Mouse (Mus musculus): ENCODE data around the gene Adam8. TPM values are rescaled to one million over a fixed set of nuclear protein-coding genes. Genes with fewer than 3 reads are reported as not detected.

Adam8 gene
- polyA plus RNA-seq, 1 experiment from 2014 or later = 2.7 TPM

- 79% methylated on average over 5 of the region's 5 CpGs for WGBS
- Histone ChIP-seq H3K27me3 (ENCODE audit: control insufficient read depth, insufficient read depth, low read length) (no peaks in the 10 kb centered on the region), H3K4me1 (replicated peaks; ENCODE audit: control insufficient read depth, insufficient read depth, low read length) (no peaks in the 10 kb centered on the region), H3K4me3 (replicated peaks; ENCODE audit: low read length) (no peak overlapping the region), H3K4me2 (replicated peaks) (no peak overlapping the region), H3K36me3 (replicated peaks; ENCODE audit: control insufficient read depth, insufficient read depth) (no peaks in the 10 kb centered on the region), H3K9ac (no peak overlapping the region), H3K27ac (no peak overlapping the region), H3K9me3 (ENCODE audit: control insufficient read depth, low read length) (no peaks in the 10 kb centered on the region)
- DNase-seq (ENCODE audit: low spot score) (no peak), ATAC-seq (ENCODE audit: low FRiP score) (no peak)
These were observed 21.4 kb downstream of the Adam8 start for GRCm38 (mm10) chr7:139970979-139971378.

- no peaks in the 10 kb centered on the region for H3K4me1 ChIP-seq (replicated peaks; ENCODE audit: control insufficient read depth, insufficient read depth, low read length)
- no peak for ATAC-seq (ENCODE audit: low FRiP score)
- DNase-seq (ENCODE audit: low spot score) = no peak
- no peaks in the 10 kb centered on the region for H3K36me3 ChIP-seq (replicated peaks; ENCODE audit: control insufficient read depth, insufficient read depth)
- no peak overlapping the region for H3K4me3 ChIP-seq (replicated peaks; ENCODE audit: low read length)
- 82% methylated on average over 10 of the region's 10 CpGs for WGBS
- no peak overlapping the region for H3K9ac ChIP-seq
- no peaks in the 10 kb centered on the region for H3K9me3 ChIP-seq (ENCODE audit: control insufficient read depth, low read length)
- H3K27ac ChIP-seq = no peak overlapping the region
- no peak overlapping the region for H3K4me2 ChIP-seq (replicated peaks)
- no peaks in the 10 kb centered on the region for H3K27me3 ChIP-seq (ENCODE audit: control insufficient read depth, insufficient read depth, low read length)
These were observed 22.0 kb downstream of the Adam8 start for GRCm38 (mm10) chr7:139970216-139970919.

GRCm38 (mm10) chr7:139969348-139970130 lies 22.8 kb downstream of the Adam8 start:
- peak; percentile 64; the same call in 1 of the 2 replicates for ATAC-seq (ENCODE audit: low FRiP score)

GRCm38 (mm10) chr7:139968428-139968827 lies 23.9 kb downstream of the Adam8 start:
- ATAC-seq (ENCODE audit: low FRiP score) = no peak
- Histone ChIP-seq H3K36me3 (replicated peaks; ENCODE audit: control insufficient read depth, insufficient read depth) (no peaks in the 10 kb centered on the region), H3K4me1 (replicated peaks; ENCODE audit: control insufficient read depth, insufficient read depth, low read length) (no peaks in the 10 kb centered on the region), H3K4me3 (replicated peaks; ENCODE audit: low read length) (no peak overlapping the region), H3K9ac (no peak overlapping the region), H3K27me3 (ENCODE audit: control insufficient read depth, insufficient read depth, low read length) (no peaks in the 10 kb centered on the region), H3K4me2 (replicated peaks) (no peak overlapping the region), H3K27ac (no peak overlapping the region), H3K9me3 (ENCODE audit: control insufficient read depth, low read length) (no peaks in the 10 kb centered on the region)
- 44% methylated on average over 5 of the region's 5 CpGs for WGBS
- no peak for DNase-seq (ENCODE audit: low spot score)

More at GRCm38 (mm10) chr7:139969348-139970130, 22.8 kb downstream of the Adam8 start:
- Histone ChIP-seq H3K27ac (no peak overlapping the region), H3K4me2 (replicated peaks) (no peak overlapping the region), H3K4me1 (replicated peaks; ENCODE audit: control insufficient read depth, insufficient read depth, low read length) (no peaks in the 10 kb centered on the region), H3K27me3 (ENCODE audit: control insufficient read depth, insufficient read depth, low read length) (no peaks in the 10 kb centered on the region), H3K9ac (no peak overlapping the region), H3K9me3 (ENCODE audit: control insufficient read depth, low read length) (no peaks in the 10 kb centered on the region), H3K4me3 (replicated peaks; ENCODE audit: low read length) (no peak overlapping the region), H3K36me3 (replicated peaks; ENCODE audit: control insufficient read depth, insufficient read depth) (no peaks in the 10 kb centered on the region)
- WGBS = 35% methylated on average over 10 of the region's 10 CpGs
- peak; percentile 86 for DNase-seq (ENCODE audit: low spot score)

- 13% methylated on average over 4 of the region's 4 CpGs for WGBS
- Histone ChIP-seq H3K27ac (no peak overlapping the region), H3K9ac (no peak overlapping the region), H3K4me1 (replicated peaks; ENCODE audit: control insufficient read depth, insufficient read depth, low read length) (no peaks in the 10 kb centered on the region), H3K4me2 (replicated peaks) (no peak overlapping the region), H3K36me3 (replicated peaks; ENCODE audit: control insufficient read depth, insufficient read depth) (no peaks in the 10 kb centered on the region), H3K4me3 (replicated peaks; ENCODE audit: low read length) (no peak overlapping the region), H3K27me3 (ENCODE audit: control insufficient read depth, insufficient read depth, low read length) (no peaks in the 10 kb centered on the region), H3K9me3 (ENCODE audit: control insufficient read depth, low read length) (no peaks in the 10 kb centered on the region)
- DNase-seq (ENCODE audit: low spot score) = no peak
- no peak for ATAC-seq (ENCODE audit: low FRiP score)
These were observed 25.2 kb downstream of the Adam8 start for GRCm38 (mm10) chr7:139967175-139967574.

GRCm38 (mm10) chr7:139963814-139964213 lies 28.5 kb downstream of the Adam8 start:
- Histone ChIP-seq H3K4me3 (replicated peaks; ENCODE audit: low read length) (no peak overlapping the region), H3K27me3 (ENCODE audit: control insufficient read depth, insufficient read depth, low read length) (no peaks in the 10 kb centered on the region), H3K4me2 (replicated peaks) (no peak overlapping the region), H3K9ac (no peak overlapping the region), H3K9me3 (ENCODE audit: control insufficient read depth, low read length) (no peaks in the 10 kb centered on the region), H3K36me3 (replicated peaks; ENCODE audit: control insufficient read depth, insufficient read depth) (no peaks in the 10 kb centered on the region), H3K27ac (no peak overlapping the region), H3K4me1 (replicated peaks; ENCODE audit: control insufficient read depth, insufficient read depth, low read length) (no peaks in the 10 kb centered on the region)
- WGBS = 56% methylated on average over 4 of the region's 4 CpGs
- DNase-seq (ENCODE audit: low spot score) (no peak), ATAC-seq (ENCODE audit: low FRiP score) (no peak)

- no peak for ATAC-seq (ENCODE audit: low FRiP score)
- H3K27ac ChIP-seq = no peak overlapping the region
- no peaks in the 10 kb centered on the region for H3K9me3 ChIP-seq (ENCODE audit: control insufficient read depth, low read length)
- H3K4me1 ChIP-seq (replicated peaks; ENCODE audit: control insufficient read depth, insufficient read depth, low read length) = peaks cover 3% of the 10 kb centered on the region; the same call in 1 of the 2 replicates
- no peak for DNase-seq (ENCODE audit: low spot score)
- H3K36me3 ChIP-seq (replicated peaks; ENCODE audit: control insufficient read depth, insufficient read depth) = no peaks in the 10 kb centered on the region
- H3K27me3 ChIP-seq (ENCODE audit: control insufficient read depth, insufficient read depth, low read length) = no peaks in the 10 kb centered on the region
- WGBS = 89% methylated on average over 10 of the region's 10 CpGs
- H3K4me2 ChIP-seq (replicated peaks) = no peak overlapping the region
- no peak overlapping the region for H3K9ac ChIP-seq
- no peak overlapping the region for H3K4me3 ChIP-seq (replicated peaks; ENCODE audit: low read length)
These were observed 31.2 kb downstream of the Adam8 start for GRCm38 (mm10) chr7:139961141-139961540.

GRCm38 (mm10) chr7:139957958-139958357 lies 34.4 kb downstream of the Adam8 start:
- no peaks in the 10 kb centered on the region for H3K9me3 ChIP-seq (ENCODE audit: control insufficient read depth, low read length)
- no peak overlapping the region for H3K4me3 ChIP-seq (replicated peaks; ENCODE audit: low read length)
- no peak overlapping the region; the same call in 1 of the 2 replicates for H3K9ac ChIP-seq
- no peak overlapping the region for H3K4me2 ChIP-seq (replicated peaks)
- ATAC-seq (ENCODE audit: low FRiP score) = peak; percentile 49
- DNase-seq (ENCODE audit: low spot score) = no peak
- H3K27ac ChIP-seq = no peak overlapping the region
- no peaks in the 10 kb centered on the region for H3K36me3 ChIP-seq (replicated peaks; ENCODE audit: control insufficient read depth, insufficient read depth)
- H3K4me1 ChIP-seq (replicated peaks; ENCODE audit: control insufficient read depth, insufficient read depth, low read length) = peaks cover 3% of the 10 kb centered on the region; the same call in 1 of the 2 replicates
- 0 out of 2 replicates have a peak, but pooled peaks cover 6% of the 10 kb centered on the region for H3K27me3 ChIP-seq (ENCODE audit: control insufficient read depth, insufficient read depth, low read length)
- 29% methylated on average over 11 of the region's 11 CpGs for WGBS

GRCm38 (mm10) chr7:139957437-139957836 lies 34.9 kb downstream of the Adam8 start:
- Histone ChIP-seq H3K27ac (no peak overlapping the region), H3K4me1 (replicated peaks; ENCODE audit: control insufficient read depth, insufficient read depth, low read length) (peaks cover 3% of the 10 kb centered on the region; the same call in 1 of the 2 replicates), H3K27me3 (ENCODE audit: control insufficient read depth, insufficient read depth, low read length) (0 out of 2 replicates have a peak, but pooled peaks cover 6% of the 10 kb centered on the region), H3K4me3 (replicated peaks; ENCODE audit: low read length) (no peak overlapping the region), H3K9me3 (ENCODE audit: control insufficient read depth, low read length) (no peaks in the 10 kb centered on the region), H3K9ac (no peak overlapping the region), H3K4me2 (replicated peaks) (no peak overlapping the region), H3K36me3 (replicated peaks; ENCODE audit: control insufficient read depth, insufficient read depth) (no peaks in the 10 kb centered on the region)
- no peak for ATAC-seq (ENCODE audit: low FRiP score)
- WGBS = 67% methylated on average over 11 of the region's 11 CpGs
- no peak for DNase-seq (ENCODE audit: low spot score)
